Mouse (Mus musculus) MEL (cell line): ENCODE results near the gene Rims3. TPM values are rescaled to one million over a fixed set of nuclear protein-coding genes. Genes with fewer than 3 reads are reported as not detected.

Source experiments
- DNase-seq: peaks from one replicate; pipeline ENCODE4 v3.0.0; 2011; ENCODE audit warnings: low read depth, low spot score
- H3K27ac ChIP-seq: 2 replicates; pipeline ENCODE4 v1.5.1; 2012; ENCODE audit warnings: low read depth, mild to moderate bottlenecking, control low read depth, low read length, moderate library complexity; ENCODE audit not compliant: control insufficient read depth
- H3K27me3 ChIP-seq, 2 experiments: fragments of 150-350 bp in 1 of 2; sonication (generic) in 1 of 2; 2 replicates each; pipeline ENCODE4 v1.6.1; 2012; ENCODE audit warnings: low read length in 2 of 2, mild to moderate bottlenecking in 2 of 2, improper control_type of control experiment in 1 of 2, moderate library complexity in 1 of 2; ENCODE audit not compliant: insufficient read depth in 2 of 2, control insufficient read depth in 1 of 2
- H3K36me3 ChIP-seq, 2 experiments: 2 replicates each; pipeline ENCODE4 v1.6.1; 2012 to 2014; ENCODE audit warnings: low read length in 2 of 2, improper control_type of control experiment in 1 of 2, inconsistent platforms in 1 of 2, mild to moderate bottlenecking in 1 of 2; ENCODE audit not compliant: insufficient read depth in 2 of 2, control insufficient read depth in 1 of 2
- H3K4me1 ChIP-seq, 2 experiments: fragments of 150-350 bp in 1 of 2; sonication (generic) in 1 of 2; 2 replicates each; pipeline ENCODE4 v1.6.1; 2012; ENCODE audit warnings: low read length in 2 of 2, improper control_type of control experiment in 1 of 2, mild to moderate bottlenecking in 1 of 2; ENCODE audit not compliant: insufficient read depth in 2 of 2, control insufficient read depth in 1 of 2
- H3K4me3 ChIP-seq, 2 experiments: fragments of 150-350 bp in 1 of 2; sonication (generic) in 1 of 2; 2 replicates each; pipeline ENCODE4 v1.5.1; 2012; ENCODE audit warnings: low read depth in 2 of 2, low read length in 2 of 2, mild to moderate bottlenecking in 2 of 2, moderate library complexity in 2 of 2, control low read depth in 1 of 2, improper control_type of control experiment in 1 of 2; ENCODE audit not compliant: control insufficient read depth in 1 of 2, insufficient read depth in 1 of 2
- H3K79me2 ChIP-seq: 2 replicates; pipeline ENCODE4 v1.6.1; 2012; ENCODE audit warnings: mild to moderate bottlenecking, low read length, moderate library complexity; ENCODE audit not compliant: control insufficient read depth, poor library complexity, insufficient read depth
- H3K9ac ChIP-seq: 2 replicates; pipeline ENCODE4 v1.6.1; 2012; ENCODE audit warnings: low read depth, mild to moderate bottlenecking, control low read depth, low read length, moderate library complexity; ENCODE audit not compliant: control insufficient read depth, poor library complexity, severe bottlenecking
- H3K9me3 ChIP-seq: fragments of 150-350 bp; sonication (generic); replicated peaks from 2 replicates; pipeline ENCODE4 v1.6.1; 2012; ENCODE audit warnings: mild to moderate bottlenecking, low read length, improper control_type of control experiment, moderate library complexity; ENCODE audit not compliant: insufficient read depth
- CTCF ChIP-seq, 3 experiments: IDR thresholded peaks in 2 of 3; conservative IDR thresholded peaks in 1 of 3; 2 replicates each; pipeline ENCODE4 v1.5.1; 2011 to 2012; ENCODE audit warnings: low read length in 3 of 3, low read depth in 2 of 3, mild to moderate bottlenecking in 2 of 3, improper control_type of control experiment in 1 of 3, inconsistent platforms in 1 of 3, mixed read lengths in 1 of 3, moderate library complexity in 1 of 3; ENCODE audit not compliant: control insufficient read depth in 1 of 3, insufficient read depth in 1 of 3, poor library complexity in 1 of 3, severe bottlenecking in 1 of 3
- E2F4 ChIP-seq: IDR thresholded peaks from 2 replicates; pipeline ENCODE4 v1.6.1; 2011; ENCODE audit warnings: low read depth, low read length, improper control_type of control experiment, borderline replicate concordance
- EP300 ChIP-seq, 2 experiments: IDR thresholded peaks; 2 replicates each; pipeline ENCODE4 v1.6.1; 2011; ENCODE audit warnings: improper control_type of control experiment in 2 of 2, low read length in 2 of 2, low read depth in 1 of 2, mild to moderate bottlenecking in 1 of 2
- GABPA ChIP-seq: IDR thresholded peaks from 2 replicates; pipeline ENCODE4 v1.6.1; 2012; ENCODE audit warnings: low read depth, mild to moderate bottlenecking, inconsistent platforms, low read length, improper control_type of control experiment, moderate library complexity
- GATA1 ChIP-seq: IDR thresholded peaks from 2 replicates; pipeline ENCODE4 v1.6.1; 2011; ENCODE audit warnings: low read depth, low read length, improper control_type of control experiment
- MAZ ChIP-seq: IDR thresholded peaks from 2 replicates; pipeline ENCODE4 v1.6.1; 2012; ENCODE audit warnings: low read depth, mild to moderate bottlenecking, inconsistent platforms, low read length, improper control_type of control experiment
- POLR2AphosphoS2 ChIP-seq: IDR thresholded peaks from 2 replicates; pipeline ENCODE4 v1.6.1; 2011; ENCODE audit warnings: low read length, improper control_type of control experiment
- RAD21 ChIP-seq: IDR thresholded peaks from 2 replicates; pipeline ENCODE4 v1.6.1; 2011; ENCODE audit warnings: mild to moderate bottlenecking, low read depth, low read length, improper control_type of control experiment
- RCOR1 ChIP-seq: IDR thresholded peaks from 2 replicates; pipeline ENCODE4 v1.6.1; 2012; ENCODE audit warnings: low read depth, mild to moderate bottlenecking, inconsistent platforms, low read length, improper control_type of control experiment
- SMC3 ChIP-seq: IDR thresholded peaks from 2 replicates; pipeline ENCODE4 v1.6.1; 2011; ENCODE audit warnings: low read depth, low read length, improper control_type of control experiment
- TBP ChIP-seq: IDR thresholded peaks from 2 replicates; pipeline ENCODE4 v1.8.0; 2011; ENCODE audit warnings: low read depth, low read length, improper control_type of control experiment
- TCF12 ChIP-seq: IDR thresholded peaks from 2 replicates; pipeline ENCODE4 v1.6.1; 2014; ENCODE audit warnings: low read depth, mild to moderate bottlenecking, inconsistent platforms, low read length, improper control_type of control experiment, moderate library complexity
- ZNF384 ChIP-seq: IDR thresholded peaks from 2 replicates; pipeline ENCODE4 v1.6.1; 2012; ENCODE audit warnings: low read depth, mild to moderate bottlenecking, inconsistent platforms, low read length, improper control_type of control experiment
- polyA plus RNA-seq, 2 experiments: library from polyadenylated mRNA; stranded (reverse) in 1 of 2; unstranded in 1 of 2; fragments of >175 nt in 1 of 2; fragments of >200 nt in 1 of 2; gene quantifications; 2 replicates each; pipeline versions ENCODE4 v1.2.1 to v1.2.4; 2012; ENCODE audit warnings: low replicate concordance in 2 of 2, low read depth in 1 of 2; ENCODE audit not compliant: insufficient read length in 2 of 2, insufficient read depth in 1 of 2, missing spikeins in 1 of 2
- total RNA-seq: library from RNA; depleted of rRNA; stranded (reverse); fragments of 300-350 nt; gene quantifications from 2 replicates; pipeline ENCODE4 v1.2.3, GENCODE M21; 2012; rRNA removed

Gene Rims3
- total and polyA plus RNA-seq, 3 experiments: 0.07 TPM; not detected in 2

DNA sequence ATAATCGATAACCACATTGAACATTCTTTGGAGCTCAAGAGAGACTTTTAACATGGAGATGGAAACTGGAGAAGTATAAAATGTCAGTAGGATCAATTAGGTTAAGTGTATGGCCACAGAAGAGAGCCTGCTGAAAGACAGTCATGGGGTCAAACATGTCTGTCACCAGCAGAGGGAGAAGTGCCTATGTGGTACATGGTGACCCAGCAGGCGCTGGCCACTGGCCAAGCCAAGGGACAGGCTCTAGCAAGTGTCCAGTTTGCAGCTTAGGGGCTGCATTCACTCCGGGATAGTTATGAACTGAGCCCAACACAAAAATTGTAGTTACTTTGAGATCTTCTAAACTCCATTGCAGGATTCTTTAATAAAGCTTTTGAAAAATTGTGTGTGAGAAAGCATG is 74.1 kb downstream of the Rims3 start:
- H3K9ac ChIP-seq: no peak overlapping the region
- no peaks in the 10 kb centered on the region; a peak in 1 of 4 replicates for H3K4me1 ChIP-seq
- H3K36me3 ChIP-seq: no peaks in the 10 kb centered on the region
- H3K27ac ChIP-seq: no peak overlapping the region
- no peaks in the 10 kb centered on the region for H3K27me3 ChIP-seq
- DNase-seq: no peak
- peak; percentile 28 for TF ChIP-seq SMC3
- no peak for TF ChIP-seq GATA1
- TF ChIP-seq CTCF (IDR thresholded peaks at IDR 0.05 in 2 of 3, conservative IDR thresholded peaks at IDR 0.05 in 1 of 3; ENCODE audit: control insufficient read depth in 1 of 3, insufficient read depth in 1 of 3, low read depth in 2 of 3, low read length in 3 of 3, poor library complexity in 1 of 3, severe bottlenecking in 1 of 3): peak in 1 of 3 experiments; percentile 20; a peak in 1 of 6 replicates
- H3K79me2 ChIP-seq: peaks cover 7% of the 10 kb centered on the region
- no peaks in the 10 kb centered on the region for H3K9me3 ChIP-seq
- H3K4me3 ChIP-seq: no peak overlapping the region

DNA sequence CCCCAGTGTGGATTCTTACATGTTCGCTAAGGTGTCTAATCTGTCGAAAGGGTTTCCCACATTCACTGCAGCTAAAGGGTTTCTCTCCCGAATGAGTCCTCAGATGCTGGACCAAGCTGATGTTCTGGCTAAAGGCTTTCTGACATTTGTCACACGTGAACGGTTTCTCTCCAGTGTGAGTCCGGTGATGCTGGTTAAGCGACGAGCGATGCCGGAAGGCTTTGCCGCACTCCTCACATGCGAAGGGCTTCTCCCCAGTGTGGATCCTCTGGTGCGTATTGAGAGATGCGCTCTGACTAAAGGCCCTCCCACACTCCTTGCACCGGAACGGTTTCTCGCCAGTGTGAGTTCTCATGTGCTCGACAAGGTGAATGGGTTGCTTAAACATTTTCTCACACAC is 76.1 kb downstream of the Rims3 start:
- DNase-seq: no peak
- no peak for TF ChIP-seq MAZ
- no peak for TF ChIP-seq RAD21
- TF ChIP-seq TBP: no peak
- TF ChIP-seq GABPA: no peak
- no peak for TF ChIP-seq TCF12
- no peak for TF ChIP-seq EP300 (IDR thresholded peaks at IDR 0.05; ENCODE audit: low read depth in 1 of 2, low read length in 2 of 2)
- TF ChIP-seq E2F4: no peak
- no peak for TF ChIP-seq SMC3
- TF ChIP-seq ZNF384: no peak
- TF ChIP-seq POLR2AphosphoS2: no peak
- H3K9ac ChIP-seq: no peak overlapping the region
- no peaks in the 10 kb centered on the region for H3K9me3 ChIP-seq
- H3K27me3 ChIP-seq: no peaks in the 10 kb centered on the region
- H3K27ac ChIP-seq: no peak overlapping the region
- H3K4me3 ChIP-seq: no peak overlapping the region
- no peaks in the 10 kb centered on the region for H3K79me2 ChIP-seq
- no peaks in the 10 kb centered on the region; a peak in 1 of 4 replicates for H3K36me3 ChIP-seq
- no peaks in the 10 kb centered on the region; a peak in 1 of 4 replicates for H3K4me1 ChIP-seq

- H3K4me1 ChIP-seq: no peaks in the 10 kb centered on the region
- H3K27ac ChIP-seq: no peak overlapping the region
- no peak overlapping the region for H3K9ac ChIP-seq
- no peaks in the 10 kb centered on the region; a peak in 1 of 4 replicates for H3K36me3 ChIP-seq
- TF ChIP-seq RCOR1: no peak
- TF ChIP-seq, all 39 proteins: peak for 0
- no peak for DNase-seq
- H3K9me3 ChIP-seq: no peaks in the 10 kb centered on the region
- no peak overlapping the region for H3K4me3 ChIP-seq
- H3K27me3 ChIP-seq: no peaks in the 10 kb centered on the region
- no peaks in the 10 kb centered on the region for H3K79me2 ChIP-seq
Observed at GRCm38 (mm10) chr4:120935006-120935405, 80.4 kb downstream of the Rims3 start.

Other genes with a start within 250 kb of the Rims3 start
- 18.2 and 23.3 TPM in 2 replicates for gene Cited4, start 188.2 kb upstream of the Rims3 start, total RNA-seq
- 10 to 100 TPM in 1 of 2 experiments, not detected in 1; 58.1 TPM for gene Cited4, start 188.2 kb upstream of the Rims3 start, polyA plus RNA-seq
- gene Kcnq4, start 106.2 kb upstream of the Rims3 start, total RNA-seq: not detected in 2 replicates
- under 1 TPM in 1 of 2 experiments, not detected in 1; 0.07 TPM for gene Kcnq4, start 106.2 kb upstream of the Rims3 start, polyA plus RNA-seq
- gene Nfyc, start 23.2 kb upstream of the Rims3 start, total RNA-seq: 39.5 and 45.9 TPM in 2 replicates
- gene Nfyc, start 23.2 kb upstream of the Rims3 start, polyA plus RNA-seq: 100 to 1,000 TPM in 1 of 2 experiments, 10 to 100 TPM in 1; 64.8 to 178 TPM
- gene Exo5, start 70.2 kb downstream of the Rims3 start, total RNA-seq: 17.8 and 18.1 TPM in 2 replicates
- 10 to 100 TPM in 1 of 2 experiments, not detected in 1; 20.6 TPM for gene Exo5, start 70.2 kb downstream of the Rims3 start, polyA plus RNA-seq
- 1.8 and 2.0 TPM in 2 replicates for gene Zfp69, start 96.9 kb downstream of the Rims3 start, total RNA-seq
- 1 to 10 TPM in 1 of 2 experiments, not detected in 1; 4.3 TPM for gene Zfp69, start 96.9 kb downstream of the Rims3 start, polyA plus RNA-seq
- gene Smap2, start 162.4 kb downstream of the Rims3 start, total RNA-seq: 33.8 and 36.5 TPM in 2 replicates
- gene Smap2, start 162.4 kb downstream of the Rims3 start, polyA plus RNA-seq: 100 to 1,000 TPM in 1 of 2 experiments, 10 to 100 TPM in 1; 83.5 to 118 TPM
- 0.12 TPM in 1 of 2 replicates, not detected in the other for gene Col9a2, start 184.6 kb downstream of the Rims3 start, total RNA-seq
- not detected for gene Col9a2, start 184.6 kb downstream of the Rims3 start, polyA plus RNA-seq
- gene Zmpste24, start 243.4 kb downstream of the Rims3 start, total RNA-seq: 33.9 and 37.6 TPM in 2 replicates
- gene Zmpste24, start 243.4 kb downstream of the Rims3 start, polyA plus RNA-seq: 10 to 100 TPM; 44.7 to 70.6 TPM